Mouse (Mus musculus) heart, adult 18-20 months (tissue): ENCODE data around the gene Eef2k. TPM values are rescaled to one million over a fixed set of nuclear protein-coding genes. Genes with fewer than 3 reads are reported as not detected.
"Not testable (repeated sequence)": the region's sequence is repeated elsewhere in the genome, so short reads cannot be mapped to it uniquely, and the experiment has no call there.

Experiments
- DNase-seq, 2 experiments: peaks; one replicate each; pipeline ENCODE4 v3.0.0; 2021 to 2022; ENCODE audit warnings: mixed read lengths in 1 of 2
- total RNA-seq, 2 experiments: library from RNA; stranded (reverse); gene quantifications; 2 replicates each; pipeline ENCODE4 v1.2.3; 2021

Gene Eef2k
- total RNA-seq, 2 experiments from 2014 or later, result 23.0 to 23.5 TPM

DNA sequence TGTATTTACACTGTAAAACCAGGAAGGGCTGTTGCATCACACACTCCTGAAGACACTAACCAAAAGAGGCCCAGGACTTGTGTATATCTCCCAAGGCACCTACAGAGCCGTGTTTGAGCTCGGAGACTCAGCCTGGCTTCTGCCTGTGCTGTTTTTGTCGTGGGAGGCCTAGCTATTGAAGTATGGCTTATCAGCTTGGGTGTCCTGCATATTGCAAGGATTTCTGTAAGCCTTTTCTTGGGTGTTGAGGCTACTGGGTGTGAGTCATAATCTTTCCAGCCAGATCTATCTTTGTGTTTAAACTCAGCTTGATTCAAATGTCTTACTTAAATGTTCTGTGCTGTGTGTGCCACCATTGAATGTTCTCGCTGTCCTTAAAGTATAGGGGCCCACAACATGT is 93.9 kb downstream of the Eef2k start:
- no peak for DNase-seq

DNA sequence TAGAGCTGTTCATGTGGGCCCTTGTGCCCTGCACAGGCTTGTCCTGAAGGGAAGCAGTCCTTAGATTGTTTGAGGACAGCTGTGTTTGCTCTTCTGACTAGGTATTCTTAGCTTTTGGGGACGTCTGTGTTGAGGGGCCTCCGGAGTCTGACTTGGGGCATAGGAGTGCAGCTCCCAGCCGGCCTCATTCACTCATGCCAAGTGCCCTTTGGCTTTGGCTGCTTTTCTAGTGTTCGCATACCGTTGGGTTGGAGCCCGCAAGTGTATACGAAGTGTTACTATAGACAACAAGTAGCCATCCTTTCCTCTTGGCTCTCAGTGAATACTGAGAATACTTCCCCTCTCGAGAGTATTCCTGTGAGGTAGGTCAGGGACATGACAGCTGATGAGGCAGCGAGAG is 95.6 kb downstream of the Eef2k start:
- DNase-seq, result no peak

DNA sequence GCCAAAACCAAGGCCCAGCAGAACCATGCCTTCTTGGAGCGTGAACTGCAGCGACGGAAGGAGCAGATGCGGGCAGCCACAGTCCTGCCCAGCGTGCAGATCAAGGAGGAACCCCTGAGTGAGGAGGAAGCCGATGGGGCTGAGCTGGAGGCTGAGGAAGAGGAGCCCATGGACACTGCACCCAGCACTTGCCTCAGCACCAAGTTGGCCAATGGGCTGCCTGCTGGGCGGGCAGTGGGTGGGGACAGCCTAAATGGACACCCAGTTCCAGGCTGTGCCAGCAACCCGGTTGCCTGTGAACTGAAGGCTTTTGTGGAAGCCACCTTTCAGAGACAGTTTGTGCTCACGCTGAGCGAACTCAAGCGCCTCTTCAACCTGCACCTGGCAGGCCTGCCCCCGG is 97.7 kb downstream of the Eef2k start:
- DNase-seq, result peak in 1 of 2 experiments; percentile 23

DNA sequence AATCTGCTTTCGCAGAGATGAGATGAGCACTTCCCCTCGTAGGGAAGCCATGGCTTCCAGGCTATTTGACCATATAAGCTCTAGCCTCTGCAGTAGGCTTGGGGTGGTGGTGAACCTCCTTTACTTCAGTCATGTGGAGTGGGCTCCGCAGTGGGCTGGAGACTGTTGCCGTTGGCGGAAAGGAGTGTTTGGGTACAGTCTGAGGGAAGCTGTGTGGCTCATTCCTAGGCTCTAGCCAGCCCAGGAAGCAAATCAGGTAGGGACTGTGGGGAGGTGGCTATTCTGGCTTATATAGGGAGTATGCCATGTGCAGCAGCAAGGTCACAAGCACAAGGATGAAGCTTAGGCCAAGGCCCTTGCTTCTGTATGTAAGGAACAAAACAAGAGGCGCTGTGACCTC is 98.6 kb downstream of the Eef2k start:
- DNase-seq, result no peak

DNA sequence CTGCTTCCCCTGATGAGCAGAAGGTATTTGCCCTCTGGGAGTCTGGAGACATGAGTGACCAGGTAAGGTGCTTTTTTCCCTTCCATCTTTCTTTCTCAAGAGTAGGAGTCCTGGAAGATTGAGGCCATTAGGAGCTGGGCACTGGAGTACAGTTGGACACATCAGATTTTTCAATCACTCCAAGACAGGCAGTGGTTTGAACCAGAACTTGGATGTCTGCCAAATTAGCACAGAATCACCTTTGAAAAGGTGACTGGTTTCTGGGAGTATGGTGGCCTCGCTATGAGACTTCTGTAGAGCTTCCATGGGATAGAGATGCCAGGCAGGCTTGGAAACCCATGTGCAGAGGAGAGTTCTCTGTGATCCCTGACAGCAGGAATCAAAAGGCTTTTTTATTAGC is 99.9 kb downstream of the Eef2k start:
- DNase-seq, result no peak

DNA sequence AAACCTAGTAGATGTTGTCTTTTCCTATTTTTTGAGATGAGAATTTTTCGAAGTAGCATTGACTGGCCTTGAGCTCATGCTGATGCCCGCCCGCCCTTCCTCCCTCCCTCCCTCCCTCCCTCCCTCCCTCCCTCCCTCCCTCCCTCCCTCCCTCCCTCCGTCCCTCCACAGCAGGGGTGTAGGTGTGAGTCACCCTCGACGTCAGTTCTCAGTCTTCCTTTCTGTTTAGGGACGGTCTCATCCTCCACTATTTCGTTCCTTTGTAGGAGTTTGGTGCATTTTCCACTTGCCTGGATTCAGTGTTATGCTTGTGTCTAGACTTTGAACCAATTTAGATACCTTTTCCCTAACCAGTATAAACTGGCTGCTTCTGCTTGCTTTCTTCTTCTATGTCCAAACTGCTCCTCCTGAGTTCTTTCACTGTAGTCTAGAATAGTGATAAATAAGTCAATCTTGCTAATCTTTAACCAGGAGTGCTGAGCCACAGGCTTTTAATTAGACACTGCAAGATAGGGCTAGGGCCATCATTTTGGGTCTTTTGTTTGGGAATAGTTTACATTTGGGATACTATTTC is 101.4 kb downstream of the Eef2k start:
- DNase-seq, result no peak

DNA sequence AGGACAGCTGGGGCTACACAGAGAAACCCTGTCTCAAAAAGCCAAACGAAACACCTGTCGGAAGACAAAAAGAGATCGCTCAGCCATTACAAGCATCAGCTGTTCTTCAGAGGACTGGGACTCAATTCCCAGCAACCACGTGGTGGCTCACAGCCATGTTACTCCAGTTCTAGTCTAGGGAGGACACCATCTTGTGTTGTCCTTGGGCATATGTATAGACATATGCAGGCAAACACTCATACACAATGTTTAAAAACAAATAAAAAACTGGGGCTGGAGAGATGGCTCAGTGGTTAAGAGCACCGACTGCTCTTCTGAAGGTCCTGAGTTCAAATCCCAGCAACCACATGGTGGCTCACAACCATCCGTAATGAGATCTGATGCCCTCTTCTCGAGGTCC is 111.0 kb downstream of the Eef2k start:
- DNase-seq, result not testable (repeated sequence)

Other genes with a start within 250 kb of the Eef2k start
- 1,000 to 10,000 TPM; 1,098 to 1,209 TPM for gene Uqcrc2, start 207.7 kb upstream of the Eef2k start, total RNA-seq
- gene Pdzd9, start 172.5 kb upstream of the Eef2k start, total RNA-seq, result not detected
- gene Mosmo, start 165.2 kb upstream of the Eef2k start, total RNA-seq, result 10 to 100 TPM; 29.1 to 30.3 TPM
- gene Vwa3a, start 103.5 kb upstream of the Eef2k start, total RNA-seq, result 1 to 10 TPM; 1.9 to 2.2 TPM
- gene Gm5737, start 30.5 kb upstream of the Eef2k start, total RNA-seq, result under 1 TPM; 0.20 to 0.31 TPM
- gene Polr3e, start 74.9 kb downstream of the Eef2k start, total RNA-seq, result 1 to 10 TPM; 8.8 to 9.2 TPM
- 10 to 100 TPM; 10.9 to 12.9 TPM for gene Cdr2, start 139.5 kb downstream of the Eef2k start, total RNA-seq
- not detected for gene Mfsd13b, start 139.7 kb downstream of the Eef2k start, total RNA-seq
- gene Mettl9, start 191.6 kb downstream of the Eef2k start, total RNA-seq, result 10 to 100 TPM; 76.9 to 98.0 TPM
- 1 to 10 TPM in 1 of 2 experiments, under 1 TPM in 1; 0.89 to 1.5 TPM for gene Igsf6, start 231.7 kb downstream of the Eef2k start, total RNA-seq
- gene Otoa, start 238.8 kb downstream of the Eef2k start, total RNA-seq, result under 1 TPM; 0.05 to 0.18 TPM